Mouse (Mus musculus): ENCODE measurements around the gene Agrp. TPM values are rescaled to one million over a fixed set of nuclear protein-coding genes. Genes with fewer than 3 reads are reported as not detected.

Agrp gene
- total and polyA plus RNA-seq, 2 experiments from 2014 or later = 0.90 TPM; not detected in 1

DNA sequence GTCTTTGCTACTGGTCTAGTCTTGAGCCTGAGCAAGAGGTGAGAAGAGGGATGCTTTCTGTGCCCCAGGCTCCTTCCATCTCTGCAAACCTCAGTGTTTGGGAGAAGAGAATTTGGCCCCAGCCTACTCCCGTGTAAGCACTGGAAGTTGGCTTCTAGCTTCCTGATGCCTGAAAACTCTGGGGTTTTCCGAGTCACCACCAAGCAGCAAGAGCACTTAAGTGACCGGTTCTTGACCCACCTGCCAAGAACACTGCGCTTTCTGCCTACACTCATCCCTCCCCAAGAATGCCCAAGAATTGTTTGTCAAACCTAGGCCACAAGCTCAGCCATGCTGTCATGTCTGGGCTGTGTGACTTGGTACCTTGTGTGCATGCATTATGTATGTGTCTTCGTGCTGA, 116.7 kb downstream of the Agrp start:
- no peak overlapping the region for H3K27ac ChIP-seq (ENCODE audit: low read depth, low read length)
- no peak for ATAC-seq
- peaks cover 11% of the 10 kb centered on the region; the same call in 1 of the 2 replicates for H3K4me1 ChIP-seq (ENCODE audit: insufficient read depth)
- H3K4me2 ChIP-seq (ENCODE audit: low read depth) = no peak overlapping the region
- H3K27me3 ChIP-seq (ENCODE audit: insufficient read depth, low read length) = peaks cover 11% of the 10 kb centered on the region
- no peak for DNase-seq
- no peaks in the 10 kb centered on the region for H3K9me3 ChIP-seq (ENCODE audit: low read length)
- peaks cover 21% of the 10 kb centered on the region for H3K36me3 ChIP-seq (ENCODE audit: insufficient read depth)
- TF ChIP-seq CTCF (IDR thresholded peaks at IDR 0.05; ENCODE audit: low read depth) = no peak
- no peak overlapping the region for H3K9ac ChIP-seq
- WGBS = 32% methylated on average over 5 of the region's 5 CpGs
- H3K4me3 ChIP-seq (ENCODE audit: low read depth, low read length) = no peak overlapping the region

DNA sequence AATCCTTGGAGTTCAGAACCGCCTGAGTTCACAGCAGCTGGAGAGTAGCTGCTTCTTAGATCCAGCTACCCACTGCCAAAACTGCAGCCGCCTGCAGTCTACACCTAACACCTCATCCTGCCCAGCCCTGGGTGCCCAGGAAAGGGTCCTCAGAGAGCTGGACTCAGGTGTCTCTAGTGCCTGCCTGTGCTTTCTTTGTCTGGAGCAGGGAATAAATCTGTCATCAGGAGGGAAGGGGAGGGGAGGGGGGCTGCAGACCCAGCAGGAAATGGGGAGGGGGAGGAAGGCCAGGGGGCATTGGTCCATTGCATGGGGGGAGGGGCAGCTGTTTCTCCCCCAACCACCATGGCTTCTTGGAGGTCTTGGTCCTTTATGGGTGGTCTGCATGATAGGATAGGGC, 117.6 kb downstream of the Agrp start:
- no peak for TF ChIP-seq CTCF (IDR thresholded peaks at IDR 0.05; ENCODE audit: low read depth)

GRCm38 (mm10) chr8:105518436-105519313, 118.5 kb downstream of the Agrp start, which contains the start of gene Hsd11b2:
TSS of gene Hsd11b2 (plus strand) at chr8:105518755.
- Histone ChIP-seq H3K27ac (ENCODE audit: low read depth, low read length) (no peak within 1 kb of the TSS), H3K4me2 (ENCODE audit: low read depth) (peak within 1 kb of the TSS; percentile 95), H3K4me3 (ENCODE audit: low read depth, low read length) (peak within 1 kb of the TSS; percentile 45), H3K9ac (peak within 1 kb of the TSS; percentile 41), H3K27me3 (ENCODE audit: insufficient read depth, low read length) (peaks cover 11% of the 10 kb centered on the region), H3K36me3 (ENCODE audit: insufficient read depth) (peaks cover 3% of the 10 kb centered on the region; the same call in 1 of the 2 replicates), H3K9me3 (ENCODE audit: low read length) (no peaks in the 10 kb centered on the region), H3K4me1 (ENCODE audit: insufficient read depth) (peaks cover 11% of the 10 kb centered on the region; the same call in 1 of the 2 replicates)
- 2% methylated on average over 57 of the region's 68 CpGs for WGBS
- peak; percentile 56 for DNase-seq
- peak; percentile 80 for ATAC-seq
- no peak; the same call in 1 of the 2 replicates for TF ChIP-seq CTCF (IDR thresholded peaks at IDR 0.05; ENCODE audit: low read depth)

More for the DNA sequence above, 117.6 kb downstream of the Agrp start:
- Histone ChIP-seq H3K36me3 (ENCODE audit: insufficient read depth) (peaks cover 12% of the 10 kb centered on the region), H3K27me3 (ENCODE audit: insufficient read depth, low read length) (peaks cover 11% of the 10 kb centered on the region), H3K9me3 (ENCODE audit: low read length) (no peaks in the 10 kb centered on the region), H3K4me1 (ENCODE audit: insufficient read depth) (peaks cover 11% of the 10 kb centered on the region; the same call in 1 of the 2 replicates), H3K4me2 (ENCODE audit: low read depth) (no peak overlapping the region), H3K27ac (ENCODE audit: low read depth, low read length) (no peak overlapping the region), H3K4me3 (ENCODE audit: low read depth, low read length) (no peak overlapping the region), H3K9ac (no peak overlapping the region)
- WGBS = 6% methylated on average over 2 of the region's 2 CpGs
- ATAC-seq (no peak), DNase-seq (no peak)

DNA sequence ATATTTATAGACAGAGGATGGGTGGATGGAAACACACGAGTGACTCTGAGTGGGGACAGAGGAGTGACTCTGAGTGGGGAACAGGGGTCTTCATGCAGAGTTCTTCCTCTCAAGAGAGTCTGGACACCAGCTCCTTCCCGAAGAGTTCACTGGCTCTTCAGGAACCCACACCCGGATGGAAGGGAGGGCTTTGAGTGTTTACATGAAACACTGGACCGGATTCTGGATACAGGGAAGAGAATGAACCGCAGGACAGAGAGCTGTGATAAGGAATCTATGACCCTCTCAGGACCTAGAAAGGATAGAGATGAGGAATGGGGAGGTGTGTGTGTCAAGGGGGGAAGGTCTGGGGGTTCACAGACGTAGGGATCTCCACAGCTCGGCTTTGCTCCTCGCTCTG, 119.8 kb downstream of the Agrp start:
- H3K27me3 ChIP-seq (ENCODE audit: insufficient read depth, low read length) = peaks cover 11% of the 10 kb centered on the region
- H3K27ac ChIP-seq (ENCODE audit: low read depth, low read length) = no peak overlapping the region
- H3K4me2 ChIP-seq (ENCODE audit: low read depth) = no peak overlapping the region
- H3K4me3 ChIP-seq (ENCODE audit: low read depth, low read length) = no peak overlapping the region
- no peak for TF ChIP-seq CTCF (IDR thresholded peaks at IDR 0.05; ENCODE audit: low read depth)
- H3K9me3 ChIP-seq (ENCODE audit: low read length) = no peaks in the 10 kb centered on the region
- no peaks in the 10 kb centered on the region for H3K36me3 ChIP-seq (ENCODE audit: insufficient read depth)
- no peak for ATAC-seq
- peaks cover 11% of the 10 kb centered on the region; the same call in 1 of the 2 replicates for H3K4me1 ChIP-seq (ENCODE audit: insufficient read depth)
- WGBS = 51% methylated on average over 8 of the region's 8 CpGs
- no peak for DNase-seq
- no peak overlapping the region for H3K9ac ChIP-seq

MicroRNAs encoded within 50 kb of the gene (microRNA counts, 519-probe panel; counts per million panel counts)
- microRNA mmu-miR-1966 = not detected

Small RNA genes lying within 50 kb of the gene (microRNA-seq; reads per million reads assigned to microRNA genes)
- gene Mir1966 = 0.37 to 1.2 reads per million in 2 experiments

Other genes with a start within 250 kb of the Agrp start
- gene Kctd19, start 223.9 kb downstream of the Agrp start, total RNA-seq (2014; rRNA removed) = 0.10 and 0.15 TPM in 2 replicates
- 0.16 and 0.19 TPM in 2 replicates for gene Kctd19, start 223.9 kb downstream of the Agrp start, polyA plus RNA-seq (2015; fragmentation: Nextera tagmentation; extraction: Ambion mirVana)
- 1.7 and 1.8 TPM in 2 replicates for gene Lrrc36, start 223.8 kb downstream of the Agrp start, total RNA-seq (2014; rRNA removed)
- gene Lrrc36, start 223.8 kb downstream of the Agrp start, polyA plus RNA-seq (2015; fragmentation: Nextera tagmentation; extraction: Ambion mirVana) = 0.40 and 1.1 TPM in 2 replicates
- gene Tppp3, start 165.9 kb downstream of the Agrp start, total RNA-seq (2014; rRNA removed) = 66.6 and 80.6 TPM in 2 replicates
- gene Tppp3, start 165.9 kb downstream of the Agrp start, polyA plus RNA-seq (2015; fragmentation: Nextera tagmentation; extraction: Ambion mirVana) = 74.6 and 106 TPM in 2 replicates
- gene Zdhhc1, start 140.5 kb downstream of the Agrp start, total RNA-seq (2014; rRNA removed) = 22.9 and 30.4 TPM in 2 replicates
- gene Zdhhc1, start 140.5 kb downstream of the Agrp start, polyA plus RNA-seq (2015; fragmentation: Nextera tagmentation; extraction: Ambion mirVana) = 16.2 and 22.7 TPM in 2 replicates
- 0.38 and 0.52 TPM in 2 replicates for gene Hsd11b2, start 118.6 kb downstream of the Agrp start, total RNA-seq (2014; rRNA removed)
- 1.3 and 2.6 TPM in 2 replicates for gene Hsd11b2, start 118.6 kb downstream of the Agrp start, polyA plus RNA-seq (2015; fragmentation: Nextera tagmentation; extraction: Ambion mirVana)
- 179 TPM in 2 replicates for gene Atp6v0d1, start 71.3 kb downstream of the Agrp start, total RNA-seq (2014; rRNA removed)
- 251 and 275 TPM in 2 replicates for gene Atp6v0d1, start 71.3 kb downstream of the Agrp start, polyA plus RNA-seq (2015; fragmentation: Nextera tagmentation; extraction: Ambion mirVana)
- 9.2 and 10.6 TPM in 2 replicates for gene Ripor1, start 32.1 kb downstream of the Agrp start, total RNA-seq (2014; rRNA removed)
- gene Ripor1, start 32.1 kb downstream of the Agrp start, polyA plus RNA-seq (2015; fragmentation: Nextera tagmentation; extraction: Ambion mirVana) = 37.2 and 37.4 TPM in 2 replicates
- 39.5 and 52.5 TPM in 2 replicates for gene Ctcf, start 825 bp downstream of the Agrp start, total RNA-seq (2014; rRNA removed)
- 67.9 and 86.0 TPM in 2 replicates for gene Ctcf, start 825 bp downstream of the Agrp start, polyA plus RNA-seq (2015; fragmentation: Nextera tagmentation; extraction: Ambion mirVana)
- 4.4 and 5.6 TPM in 2 replicates for gene Carmil2, start 48.9 kb upstream of the Agrp start, total RNA-seq (2014; rRNA removed)
- 21.5 and 28.0 TPM in 2 replicates for gene Carmil2, start 48.9 kb upstream of the Agrp start, polyA plus RNA-seq (2015; fragmentation: Nextera tagmentation; extraction: Ambion mirVana)
- 24.1 and 35.0 TPM in 2 replicates for gene Acd, start 63.7 kb upstream of the Agrp start, total RNA-seq (2014; rRNA removed)
- 90.0 and 95.7 TPM in 2 replicates for gene Acd, start 63.7 kb upstream of the Agrp start, polyA plus RNA-seq (2015; fragmentation: Nextera tagmentation; extraction: Ambion mirVana)
- gene Pard6a, start 63.8 kb upstream of the Agrp start, total RNA-seq (2014; rRNA removed) = 59.3 and 71.1 TPM in 2 replicates
- 63.8 and 72.5 TPM in 2 replicates for gene Pard6a, start 63.8 kb upstream of the Agrp start, polyA plus RNA-seq (2015; fragmentation: Nextera tagmentation; extraction: Ambion mirVana)
- 0.23 TPM in 1 of 2 replicates, not detected in the other for gene 4933405L10Rik, start 70.3 kb upstream of the Agrp start, total RNA-seq (2014; rRNA removed)
- gene 4933405L10Rik, start 70.3 kb upstream of the Agrp start, polyA plus RNA-seq (2015; fragmentation: Nextera tagmentation; extraction: Ambion mirVana) = 0.21 and 0.31 TPM in 2 replicates
- 10.3 and 10.9 TPM in 2 replicates for gene Enkd1, start 70.8 kb upstream of the Agrp start, total RNA-seq (2014; rRNA removed)
- gene Enkd1, start 70.8 kb upstream of the Agrp start, polyA plus RNA-seq (2015; fragmentation: Nextera tagmentation; extraction: Ambion mirVana) = 15.2 and 16.8 TPM in 2 replicates
- 42.6 and 51.2 TPM in 2 replicates for gene Gfod2, start 121.3 kb upstream of the Agrp start, total RNA-seq (2014; rRNA removed)
- gene Gfod2, start 121.3 kb upstream of the Agrp start, polyA plus RNA-seq (2015; fragmentation: Nextera tagmentation; extraction: Ambion mirVana) = 58.4 and 71.2 TPM in 2 replicates
- 9.8 and 13.6 TPM in 2 replicates for gene Ranbp10, start 190.0 kb upstream of the Agrp start, total RNA-seq (2014; rRNA removed)
- 3.5 and 4.5 TPM in 2 replicates for gene Ranbp10, start 190.0 kb upstream of the Agrp start, polyA plus RNA-seq (2015; fragmentation: Nextera tagmentation; extraction: Ambion mirVana)
- gene Tsnaxip1, start 190.3 kb upstream of the Agrp start, total RNA-seq (2014; rRNA removed) = 0.67 and 1.2 TPM in 2 replicates
- gene Tsnaxip1, start 190.3 kb upstream of the Agrp start, polyA plus RNA-seq (2015; fragmentation: Nextera tagmentation; extraction: Ambion mirVana) = 0.92 and 1.1 TPM in 2 replicates
- gene Cenpt, start 215.9 kb upstream of the Agrp start, total RNA-seq (2014; rRNA removed) = 42.4 and 44.7 TPM in 2 replicates
- gene Cenpt, start 215.9 kb upstream of the Agrp start, polyA plus RNA-seq (2015; fragmentation: Nextera tagmentation; extraction: Ambion mirVana) = 39.0 and 42.8 TPM in 2 replicates
- 60.4 and 81.9 TPM in 2 replicates for gene Thap11, start 217.7 kb upstream of the Agrp start, total RNA-seq (2014; rRNA removed)
- 48.6 and 57.2 TPM in 2 replicates for gene Thap11, start 217.7 kb upstream of the Agrp start, polyA plus RNA-seq (2015; fragmentation: Nextera tagmentation; extraction: Ambion mirVana)
- gene Nutf2, start 223.2 kb upstream of the Agrp start, total RNA-seq (2014; rRNA removed) = 70.4 and 89.5 TPM in 2 replicates
- gene Nutf2, start 223.2 kb upstream of the Agrp start, polyA plus RNA-seq (2015; fragmentation: Nextera tagmentation; extraction: Ambion mirVana) = 142 and 146 TPM in 2 replicates
- 85.3 and 96.7 TPM in 2 replicates for gene Edc4, start 243.5 kb upstream of the Agrp start, total RNA-seq (2014; rRNA removed)
- 36.1 and 41.7 TPM in 2 replicates for gene Edc4, start 243.5 kb upstream of the Agrp start, polyA plus RNA-seq (2015; fragmentation: Nextera tagmentation; extraction: Ambion mirVana)

Measured in forebrain, postnatal 0 days (tissue).